Mouse (Mus musculus) liver, adult 2 months (tissue): Measurements from ENCODE around the gene Vwa2.

Experiments used
- CTCF ChIP-seq: fragments of 200-500 bp; IDR thresholded peaks from 2 replicates; pipeline ENCODE4 v1.5.1; 2011; ENCODE audit warnings: low read depth, low read length, control low read depth
- POLR2A ChIP-seq: fragments of 200-500 bp; IDR thresholded peaks from 2 replicates; pipeline ENCODE4 v1.6.1; 2011; ENCODE audit warnings: low read length, control low read depth; ENCODE audit not compliant: insufficient read depth; ENCODE audit errors: extremely low read depth

- TF ChIP-seq CTCF (no peak), POLR2A (no peak)
Measured at GRCm38 (mm10) chr19:56940507-56940906, 66.5 kb downstream of the Vwa2 start.
